Mouse (Mus musculus): ENCODE data around the gene Dydc2. TPM values are rescaled to one million over a fixed set of nuclear protein-coding genes. Genes with fewer than 3 reads are reported as not detected.

Gene Dydc2
- polyA plus RNA-seq (2012; rRNA removed) = not detected in 2 replicates

GRCm38 (mm10) chr14:41069108-41069507, at the start of gene Dydc2:
Dydc2 (minus strand) TSS chr14:41069208.

GRCm38 (mm10) chr14:41104853-41105444, 35.9 kb upstream of the Dydc2 start, which contains the start of gene Mat1a:
Mat1a (plus strand) TSS chr14:41105035.

GRCm38 (mm10) chr14:41072229-41072943, 3.4 kb upstream of the Dydc2 start, which contains the start of gene Dydc1:
Dydc1 (plus strand) TSS chr14:41072911.

GRCm38 (mm10) chr14:41013630-41014613, 55.1 kb downstream of the Dydc2 start, which contains the start of gene Fam213a:
Fam213a (minus strand) TSS chr14:41013788.

Other genes starting within 250 kb of the Dydc2 start
- gene Sh2d4b, start 175.9 kb downstream of the Dydc2 start, polyA plus RNA-seq (2012; rRNA removed) = 0.79 and 1.4 TPM in 2 replicates
- 90.7 and 91.7 TPM in 2 replicates for gene Tspan14, start 102.4 kb downstream of the Dydc2 start, polyA plus RNA-seq (2012; rRNA removed)
- gene Fam213a, start 55.4 kb downstream of the Dydc2 start, polyA plus RNA-seq (2012; rRNA removed) = 37.0 and 40.5 TPM in 2 replicates
- gene Dydc1, start 3.7 kb upstream of the Dydc2 start, polyA plus RNA-seq (2012; rRNA removed) = not detected in 2 replicates
- gene Mat1a, start 35.8 kb upstream of the Dydc2 start, polyA plus RNA-seq (2012; rRNA removed) = 1.0 and 1.7 TPM in 2 replicates
- gene Sftpa1, start 62.6 kb upstream of the Dydc2 start, polyA plus RNA-seq (2012; rRNA removed) = not detected in 2 replicates
- not detected in 2 replicates for gene Mbl1, start 82.2 kb upstream of the Dydc2 start, polyA plus RNA-seq (2012; rRNA removed)
- gene Sftpd, start 115.9 kb upstream of the Dydc2 start, polyA plus RNA-seq (2012; rRNA removed) = 3.3 and 3.6 TPM in 2 replicates
- gene Gm2832, start 209.6 kb upstream of the Dydc2 start, polyA plus RNA-seq (2012; rRNA removed) = not detected in 2 replicates

Measured in ovary, adult 2 months (tissue).